ENCODE assay signal across 31 mouse cellular contexts in genomic region chr6:122592905-122593304, GRCm38 (mm10). TPM values are rescaled to one million over a fixed set of nuclear protein-coding genes. Genes with fewer than 3 reads are reported as not detected.
DNase-seq lines count a peak whose midpoint lies in the region; ATAC-seq and TF ChIP-seq lines count a peak whose summit lies in the region.
"Had no signal": no experiment of that assay in that cellular context is flagged by ENCODE, and none has a peak within 500 bp of the region (broad histone marks: within the 10 kb centered on the region; RNA-seq: fewer than 3 reads in every experiment).

No protein-coding gene starts in this region.

- H3K4me3 ChIP-seq in heart, adult 2 months: no peak overlapping the region
- H3K4me3 ChIP-seq in heart, embryonic 11.5 days (ENCODE audit: low read depth, low read length): no peak overlapping the region
- H3K4me3 ChIP-seq in MEL (ENCODE audit: control insufficient read depth in 1 of 2, insufficient read depth in 1 of 2, low read depth in 2 of 2, low read length in 2 of 2): no peak overlapping the region
- H3K4me3 ChIP-seq in hindbrain, postnatal 0 days (ENCODE audit: low read length): no peak overlapping the region
- H3K4me3 ChIP-seq: forebrain, embryonic 10.5 days; heart, embryonic 12.5 days; hindbrain, embryonic 10.5 days; midbrain, embryonic 12.5 days had no signal

- no peak overlapping the region for H3K27ac ChIP-seq in heart, adult 2 months
- H3K27ac ChIP-seq in heart, embryonic 11.5 days (ENCODE audit: low read depth, low read length): no peak overlapping the region
- H3K27ac ChIP-seq in MEL (ENCODE audit: control insufficient read depth, low read depth, low read length): no peak overlapping the region
- no peak overlapping the region for H3K27ac ChIP-seq in hindbrain, postnatal 0 days
- H3K27ac ChIP-seq: forebrain, embryonic 10.5 days; hindbrain, embryonic 10.5 days; midbrain, embryonic 12.5 days had no signal

- no peaks in the 10 kb centered on the region for H3K27me3 ChIP-seq in heart, adult 2 months (ENCODE audit: control insufficient read depth, insufficient read depth, low read length)
- no peaks in the 10 kb centered on the region for H3K27me3 ChIP-seq in heart, embryonic 11.5 days (ENCODE audit: control insufficient read depth, insufficient read depth, low read length)
- H3K27me3 ChIP-seq in MEL (ENCODE audit: control insufficient read depth in 1 of 2, insufficient read depth in 2 of 2, low read length in 2 of 2): no peaks in the 10 kb centered on the region
- no peaks in the 10 kb centered on the region for H3K27me3 ChIP-seq in hindbrain, postnatal 0 days (ENCODE audit: insufficient read depth, low read length)
- H3K27me3 ChIP-seq: heart, embryonic 12.5 days; midbrain, embryonic 12.5 days had no signal

- TF ChIP-seq EP300 in heart, adult 2 months (IDR thresholded peaks at IDR 0.05; ENCODE audit: insufficient read depth, low read depth, low read length): no peak
- TF ChIP-seq EP300 in MEL (IDR thresholded peaks at IDR 0.05; ENCODE audit: low read depth in 1 of 2, low read length in 2 of 2): no peak

- no peaks in the 10 kb centered on the region for H3K79me2 ChIP-seq in heart, adult 2 months (replicated peaks; ENCODE audit: control insufficient read depth, insufficient read depth, low read length)
- no peaks in the 10 kb centered on the region for H3K79me2 ChIP-seq in MEL (ENCODE audit: control insufficient read depth, insufficient read depth, low read length, poor library complexity)

- TF ChIP-seq CTCF in heart, adult 2 months (IDR thresholded peaks at IDR 0.05): peak; percentile 23; the same call in 1 of the 2 replicates
- TF ChIP-seq CTCF in MEL (IDR thresholded peaks at IDR 0.05 in 2 of 3, conservative IDR thresholded peaks at IDR 0.05 in 1 of 3; ENCODE audit: control insufficient read depth in 1 of 3, insufficient read depth in 1 of 3, low read depth in 2 of 3, low read length in 3 of 3, poor library complexity in 1 of 3, severe bottlenecking in 1 of 3): peak; percentile 8 to 36 (median 29); a peak in 4 of 6 replicates
- no peak for TF ChIP-seq CTCF in hindbrain, postnatal 0 days (IDR thresholded peaks at IDR 0.05; ENCODE audit: low read depth)

- H3K4me2 ChIP-seq in heart, embryonic 11.5 days: no peak overlapping the region
- no peak overlapping the region for H3K4me2 ChIP-seq in hindbrain, postnatal 0 days (ENCODE audit: low read depth, low read length)
- H3K4me2 ChIP-seq: heart, embryonic 12.5 days; midbrain, embryonic 12.5 days had no signal

- intact Hi-C loops in heart, adult 2 months (cut with DNase I): no loop called here

- no peak for DNase-seq in heart, adult 2 months
- DNase-seq in 3T3-L1 (ENCODE audit: low read depth, low spot score): peak; percentile 35
- no peak for DNase-seq in MEL (ENCODE audit: low read depth, low spot score)
- DNase-seq in gastrocnemius, postnatal 4 days (ENCODE audit: low spot score in 2 of 2): no peak
- DNase-seq in hindbrain, postnatal 0 days (ENCODE audit: low spot score): no peak
- DNase-seq: cerebellum, adult 11-12 months; cerebellum, postnatal 10 days; heart, postnatal 10 days; kidney, adult 8-10 months; kidney, postnatal 14 days; thymus, adult 18-20 months had no signal

- H3K9me3 ChIP-seq in heart, embryonic 11.5 days (replicated peaks; ENCODE audit: control insufficient read depth, low read length): no peaks in the 10 kb centered on the region
- no peaks in the 10 kb centered on the region for H3K9me3 ChIP-seq in MEL (replicated peaks; ENCODE audit: insufficient read depth, low read length)
- no peaks in the 10 kb centered on the region for H3K9me3 ChIP-seq in hindbrain, postnatal 0 days (ENCODE audit: low read length)
- H3K9me3 ChIP-seq: forebrain, embryonic 10.5 days; heart, embryonic 12.5 days; hindbrain, embryonic 10.5 days; midbrain, embryonic 12.5 days had no signal

- TF ChIP-seq POLR2A in heart, adult 2 months (IDR thresholded peaks at IDR 0.05; ENCODE audit: insufficient read depth, low read depth, low read length): no peak
- TF ChIP-seq POLR2A in MEL (IDR thresholded peaks at IDR 0.05; ENCODE audit: control insufficient read depth in 1 of 2, insufficient read depth in 1 of 2, low read depth in 1 of 2, low read length in 2 of 2, poor library complexity in 1 of 2): no peak

- TF ChIP-seq RAD21 in MEL (IDR thresholded peaks at IDR 0.05; ENCODE audit: low read depth, low read length): peak; percentile 2; the same call in 1 of the 2 replicates

- no peak for ATAC-seq in heart, embryonic 11.5 days (replicated peaks; ENCODE audit: insufficient number of reproducible peaks, low FRiP score, low TSS enrichment)
- peak; percentile 38; the same call in 1 of the 2 replicates for ATAC-seq in granulocyte monocyte progenitor cell, adult 5-6 weeks (replicated peaks; ENCODE audit: poor library complexity, severe bottlenecking)
- ATAC-seq in inflammation-experienced regulatory T-cells, adult 6 months: no peak
- ATAC-seq in hindbrain, postnatal 0 days: no peak
- ATAC-seq: lung, postnatal 0 days had no signal

- H3K36me3 ChIP-seq in heart, adult 2 months (ENCODE audit: control insufficient read depth, insufficient read depth, low read length): no peaks in the 10 kb centered on the region; the same call in 1 of the 2 replicates
- H3K36me3 ChIP-seq in heart, embryonic 11.5 days (ENCODE audit: control insufficient read depth, insufficient read depth, low read length): no peaks in the 10 kb centered on the region
- H3K36me3 ChIP-seq in MEL (ENCODE audit: control insufficient read depth in 1 of 2, insufficient read depth in 2 of 2, low read length in 2 of 2): peaks cover 0 to 2% of the 10 kb centered on the region in 2 experiments; a peak in 1 of 4 replicates
- no peaks in the 10 kb centered on the region for H3K36me3 ChIP-seq in hindbrain, postnatal 0 days (ENCODE audit: insufficient read depth, low read length)
- H3K36me3 ChIP-seq: forebrain, embryonic 10.5 days; heart, embryonic 12.5 days; hindbrain, embryonic 10.5 days; midbrain, embryonic 12.5 days had no signal

- WGBS in heart, adult 2 months: 92% methylated on average over 2 of the region's 2 CpGs
- WGBS in heart, embryonic 11.5 days (ENCODE audit: insufficient replicate concordance): 77% methylated on average over 2 of the region's 2 CpGs
- 83% methylated on average over 2 of the region's 2 CpGs for WGBS in hindbrain, postnatal 0 days

- no peak overlapping the region for H3K9ac ChIP-seq in heart, adult 2 months (ENCODE audit: low read depth, low read length)
- H3K9ac ChIP-seq in heart, embryonic 11.5 days (ENCODE audit: low read depth, low read length): no peak overlapping the region
- H3K9ac ChIP-seq in MEL (ENCODE audit: control insufficient read depth, low read depth, low read length, poor library complexity, severe bottlenecking): no peak overlapping the region
- no peak overlapping the region for H3K9ac ChIP-seq in hindbrain, postnatal 0 days (replicated peaks; ENCODE audit: low read length)
- H3K9ac ChIP-seq: heart, embryonic 12.5 days; midbrain, embryonic 12.5 days had no signal

- no peaks in the 10 kb centered on the region; the same call in 1 of the 2 replicates for H3K4me1 ChIP-seq in heart, adult 2 months (ENCODE audit: control insufficient read depth, insufficient read depth, low read length)
- H3K4me1 ChIP-seq in heart, embryonic 11.5 days (ENCODE audit: control insufficient read depth, insufficient read depth, low read length): no peaks in the 10 kb centered on the region
- H3K4me1 ChIP-seq in MEL (ENCODE audit: control insufficient read depth in 1 of 2, insufficient read depth in 2 of 2, low read length in 2 of 2): peaks cover 0 to 3% of the 10 kb centered on the region in 2 experiments; a peak in 1 of 4 replicates
- H3K4me1 ChIP-seq in hindbrain, postnatal 0 days (ENCODE audit: insufficient read depth, low read length): no peaks in the 10 kb centered on the region
- H3K4me1 ChIP-seq: forebrain, embryonic 10.5 days; heart, embryonic 12.5 days; hindbrain, embryonic 10.5 days; midbrain, embryonic 12.5 days had no signal

RNA-seq across cellular contexts. Expression of gene Apobec1, which starts 9.3 kb away (rescaled TPM):
- 1 to 10 TPM; 4.8 to 6.1 TPM for total RNA-seq in heart, adult 2 months (2021)
- polyA plus RNA-seq in heart, adult 2 months (2012; rRNA removed): 9.8 and 17.9 TPM in 2 replicates
- 0.97 and 2.4 TPM in 2 replicates for polyA plus RNA-seq in heart, embryonic 11.5 days (2014; fragmentation: Nextera tagmentation; extraction: Ambion mirVana)
- 4.5 and 4.9 TPM in 2 replicates for total RNA-seq in MEL (2012; rRNA removed)
- 1 to 10 TPM in 1 of 2 experiments, not detected in 1; 5.8 TPM for polyA plus RNA-seq in MEL (2012; ENCODE audit: insufficient read depth in 1 of 2, insufficient read length in 2 of 2, low read depth in 1 of 2, low replicate concordance in 2 of 2, missing spikeins in 1 of 2)
- total RNA-seq in granulocyte monocyte progenitor cell, adult 5-6 weeks (2014; fragmentation: Nextera tagmentation): 17.0 and 28.1 TPM in 2 replicates
- total RNA-seq in granulocyte monocyte progenitor cell, adult 5-6 weeks (2017): 11.9 and 15.3 TPM in 2 replicates
- total RNA-seq in gastrocnemius, postnatal 4 days (2021): 1 to 10 TPM; 3.1 to 4.6 TPM
- 10 to 100 TPM; 23.8 to 43.8 (median 29.2) TPM for polyA plus RNA-seq in inflammation-experienced regulatory T-cells, adult 6 months (2017; shearing (Covaris generic))
- total RNA-seq in hindbrain, postnatal 0 days (2014; rRNA removed): 2.9 and 7.6 TPM in 2 replicates
- polyA plus RNA-seq in hindbrain, postnatal 0 days (2015; fragmentation: Nextera tagmentation; extraction: Ambion mirVana): 1.6 and 2.1 TPM in 2 replicates

RNA-seq across cellular contexts. Expression of gene Gdf3, which starts 17.0 kb away (rescaled TPM):
- total RNA-seq in heart, adult 2 months (2021): not detected
- not detected in 2 replicates for polyA plus RNA-seq in heart, adult 2 months (2012; rRNA removed)
- polyA plus RNA-seq in heart, embryonic 11.5 days (2014; fragmentation: Nextera tagmentation; extraction: Ambion mirVana): 0.17 and 0.56 TPM in 2 replicates
- total RNA-seq in MEL (2012; rRNA removed): 39.6 and 42.8 TPM in 2 replicates
- 10 to 100 TPM in 1 of 2 experiments, not detected in 1; 50.2 TPM for polyA plus RNA-seq in MEL (2012; ENCODE audit: insufficient read depth in 1 of 2, insufficient read length in 2 of 2, low read depth in 1 of 2, low replicate concordance in 2 of 2, missing spikeins in 1 of 2)
- 3.5 and 3.8 TPM in 2 replicates for total RNA-seq in granulocyte monocyte progenitor cell, adult 5-6 weeks (2014; fragmentation: Nextera tagmentation)
- 5.1 and 6.1 TPM in 2 replicates for total RNA-seq in granulocyte monocyte progenitor cell, adult 5-6 weeks (2017)
- not detected for total RNA-seq in gastrocnemius, postnatal 4 days (2021)
- not detected for polyA plus RNA-seq in inflammation-experienced regulatory T-cells, adult 6 months (2017; shearing (Covaris generic))
- 1.1 and 1.6 TPM in 2 replicates for total RNA-seq in hindbrain, postnatal 0 days (2014; rRNA removed)
- 0.19 and 0.29 TPM in 2 replicates for polyA plus RNA-seq in hindbrain, postnatal 0 days (2015; fragmentation: Nextera tagmentation; extraction: Ambion mirVana)
- total RNA-seq: adrenal gland, adult 18-20 months; adrenal gland, postnatal 4 days; gastrocnemius, adult 18-20 months; heart, postnatal 10 days; layer of hippocampus, adult 18-20 months; layer of hippocampus, postnatal 25 days; left cerebral cortex, postnatal 10 days had no signal
- polyA plus RNA-seq: embryonic facial prominence, embryonic 11.5 days; hindbrain, embryonic 10.5 days; lung, postnatal 0 days; midbrain, embryonic 12.5 days; small intestine, adult 2 months had no signal

RNA-seq across cellular contexts. Expression of gene Dppa3, which starts 33.3 kb away (rescaled TPM):
- not detected for total RNA-seq in heart, adult 2 months (2021)
- not detected in 2 replicates for polyA plus RNA-seq in heart, adult 2 months (2012; rRNA removed)
- polyA plus RNA-seq in heart, embryonic 11.5 days (2014; fragmentation: Nextera tagmentation; extraction: Ambion mirVana): not detected in 2 replicates
- not detected in 2 replicates for total RNA-seq in MEL (2012; rRNA removed)
- polyA plus RNA-seq in MEL (2012; ENCODE audit: insufficient read depth in 1 of 2, insufficient read length in 2 of 2, low read depth in 1 of 2, low replicate concordance in 2 of 2, missing spikeins in 1 of 2): not detected
- not detected in 2 replicates for total RNA-seq in granulocyte monocyte progenitor cell, adult 5-6 weeks (2014; fragmentation: Nextera tagmentation)
- not detected in 2 replicates for total RNA-seq in granulocyte monocyte progenitor cell, adult 5-6 weeks (2017)
- not detected for total RNA-seq in gastrocnemius, postnatal 4 days (2021)
- not detected for polyA plus RNA-seq in inflammation-experienced regulatory T-cells, adult 6 months (2017; shearing (Covaris generic))
- total RNA-seq in hindbrain, postnatal 0 days (2014; rRNA removed): not detected in 2 replicates
- not detected in 2 replicates for polyA plus RNA-seq in hindbrain, postnatal 0 days (2015; fragmentation: Nextera tagmentation; extraction: Ambion mirVana)
- total RNA-seq: adrenal gland, adult 18-20 months; adrenal gland, postnatal 4 days; gastrocnemius, adult 18-20 months; heart, postnatal 10 days; layer of hippocampus, adult 18-20 months; layer of hippocampus, postnatal 25 days; left cerebral cortex, postnatal 10 days; monocyte, adult 5-6 weeks had no signal
- polyA plus RNA-seq: embryonic facial prominence, embryonic 11.5 days; forebrain, embryonic 10.5 days; gonadal fat pad, adult 2 months; heart, embryonic 12.5 days; hindbrain, embryonic 10.5 days; liver, embryonic 16.5 days; lung, postnatal 0 days; midbrain, embryonic 12.5 days; small intestine, adult 2 months; stomach, embryonic 16.5 days had no signal

RNA-seq across cellular contexts. Expression of gene Aicda, which starts 39.3 kb away (rescaled TPM):
- total RNA-seq in heart, adult 2 months (2021): not detected
- not detected in 2 replicates for polyA plus RNA-seq in heart, adult 2 months (2012; rRNA removed)
- polyA plus RNA-seq in heart, embryonic 11.5 days (2014; fragmentation: Nextera tagmentation; extraction: Ambion mirVana): 0.16 TPM in 1 of 2 replicates, not detected in the other
- total RNA-seq in MEL (2012; rRNA removed): 0.13 TPM in 1 of 2 replicates, not detected in the other
- polyA plus RNA-seq in MEL (2012; ENCODE audit: insufficient read depth in 1 of 2, insufficient read length in 2 of 2, low read depth in 1 of 2, low replicate concordance in 2 of 2, missing spikeins in 1 of 2): under 1 TPM in 1 of 2 experiments, not detected in 1; 0.03 TPM
- not detected in 2 replicates for total RNA-seq in granulocyte monocyte progenitor cell, adult 5-6 weeks (2014; fragmentation: Nextera tagmentation)
- total RNA-seq in granulocyte monocyte progenitor cell, adult 5-6 weeks (2017): not detected in 2 replicates
- total RNA-seq in gastrocnemius, postnatal 4 days (2021): not detected
- polyA plus RNA-seq in inflammation-experienced regulatory T-cells, adult 6 months (2017; shearing (Covaris generic)): 1 to 10 TPM in 2 of 3 experiments, under 1 TPM in 1; 0.39 to 3.3 (median 1.2) TPM
- 1.9 TPM in 1 of 2 replicates, not detected in the other for total RNA-seq in hindbrain, postnatal 0 days (2014; rRNA removed)
- polyA plus RNA-seq in hindbrain, postnatal 0 days (2015; fragmentation: Nextera tagmentation; extraction: Ambion mirVana): 0.38 and 0.67 TPM in 2 replicates
- total RNA-seq: adrenal gland, adult 18-20 months; adrenal gland, postnatal 4 days; gastrocnemius, adult 18-20 months; heart, postnatal 10 days; layer of hippocampus, adult 18-20 months; layer of hippocampus, postnatal 25 days; left cerebral cortex, postnatal 10 days; monocyte, adult 5-6 weeks had no signal
- polyA plus RNA-seq: embryonic facial prominence, embryonic 11.5 days; forebrain, embryonic 10.5 days; gonadal fat pad, adult 2 months; heart, embryonic 12.5 days; hindbrain, embryonic 10.5 days; liver, embryonic 16.5 days; midbrain, embryonic 12.5 days had no signal
